Mouse (Mus musculus) lung, postnatal 0 days (tissue): ENCODE measurements around the gene Zbp1. TPM values are rescaled to one million over a fixed set of nuclear protein-coding genes. Genes with fewer than 3 reads are reported as not detected.

Source experiments
- ATAC-seq: fragments of 200-750 bp; cut with Nextera tagmentation; 2 replicates; pipeline ENCODE4 v1.8.0; 2017; ENCODE audit warnings: moderate library complexity
- DNase-seq: peaks from one replicate; pipeline ENCODE4 v3.0.0-alpha.2; 2016; ENCODE audit warnings: low spot score
- H3K27ac ChIP-seq: fragments of 300-500 bp; sonication (generic); 2 replicates; pipeline ENCODE4 v1.5.1; 2014; ENCODE audit warnings: antibody characterized with exemption, mild to moderate bottlenecking, low read length, mixed read lengths
- H3K27me3 ChIP-seq: fragments of 300-500 bp; sonication (generic); replicated peaks from 2 replicates; pipeline ENCODE4 v1.6.1; 2014; ENCODE audit warnings: low read length, mixed read lengths; ENCODE audit not compliant: insufficient read depth
- H3K36me3 ChIP-seq: fragments of 300-500 bp; sonication (generic); 2 replicates; pipeline ENCODE4 v1.6.1; 2014; ENCODE audit warnings: low read length, mixed read lengths; ENCODE audit not compliant: insufficient read depth
- H3K4me1 ChIP-seq: fragments of 300-500 bp; sonication (generic); 2 replicates; pipeline ENCODE4 v1.6.1; 2014; ENCODE audit warnings: antibody characterized with exemption, low read depth, low read length, mixed read lengths; ENCODE audit not compliant: insufficient read depth
- H3K4me2 ChIP-seq: fragments of 300-500 bp; sonication (generic); replicated peaks from 2 replicates; pipeline ENCODE4 v1.6.1; 2014; ENCODE audit warnings: low read depth, mild to moderate bottlenecking, low read length, moderate library complexity, mixed read lengths
- H3K4me3 ChIP-seq: fragments of 300-500 bp; sonication (generic); 2 replicates; pipeline ENCODE4 v1.5.1; 2014; ENCODE audit warnings: low read depth, low read length
- H3K9ac ChIP-seq: fragments of 300-500 bp; sonication (generic); replicated peaks from 2 replicates; pipeline ENCODE4 v1.6.1; 2014; ENCODE audit warnings: low read depth, mild to moderate bottlenecking
- H3K9me3 ChIP-seq: fragments of 300-500 bp; sonication (generic); 2 replicates; pipeline ENCODE4 v1.6.1; 2016; ENCODE audit warnings: low read length, mixed read lengths
- CTCF ChIP-seq: IDR thresholded peaks from 2 replicates; pipeline ENCODE4 v1.5.1; 2016; ENCODE audit warnings: antibody characterized with exemption, mild to moderate bottlenecking
- EP300 ChIP-seq: IDR thresholded peaks from 2 replicates; pipeline ENCODE4 v1.6.1; 2016; ENCODE audit warnings: antibody characterized with exemption, mild to moderate bottlenecking, control low read depth
- WGBS: fragments of 180-500 bp; shearing (Covaris S2); extraction: QIAGEN DNeasy Blood & Tissue Kit; methylation state at CpG from one replicate; pipeline ENCODE4 v1.1.7; 2014; 5-methylcytosine and 5-hydroxymethylcytosine counted together
- polyA plus RNA-seq: library from polyadenylated mRNA; unstranded; fragments of >200 nt; fragmentation: Nextera tagmentation; extraction: Ambion mirVana; gene quantifications from 2 replicates; pipeline ENCODE4 v1.2.1, GENCODE M21; 2015

The Zbp1 gene
- polyA plus RNA-seq, 1 experiment from 2014 or later, result 2.5 TPM

DNA sequence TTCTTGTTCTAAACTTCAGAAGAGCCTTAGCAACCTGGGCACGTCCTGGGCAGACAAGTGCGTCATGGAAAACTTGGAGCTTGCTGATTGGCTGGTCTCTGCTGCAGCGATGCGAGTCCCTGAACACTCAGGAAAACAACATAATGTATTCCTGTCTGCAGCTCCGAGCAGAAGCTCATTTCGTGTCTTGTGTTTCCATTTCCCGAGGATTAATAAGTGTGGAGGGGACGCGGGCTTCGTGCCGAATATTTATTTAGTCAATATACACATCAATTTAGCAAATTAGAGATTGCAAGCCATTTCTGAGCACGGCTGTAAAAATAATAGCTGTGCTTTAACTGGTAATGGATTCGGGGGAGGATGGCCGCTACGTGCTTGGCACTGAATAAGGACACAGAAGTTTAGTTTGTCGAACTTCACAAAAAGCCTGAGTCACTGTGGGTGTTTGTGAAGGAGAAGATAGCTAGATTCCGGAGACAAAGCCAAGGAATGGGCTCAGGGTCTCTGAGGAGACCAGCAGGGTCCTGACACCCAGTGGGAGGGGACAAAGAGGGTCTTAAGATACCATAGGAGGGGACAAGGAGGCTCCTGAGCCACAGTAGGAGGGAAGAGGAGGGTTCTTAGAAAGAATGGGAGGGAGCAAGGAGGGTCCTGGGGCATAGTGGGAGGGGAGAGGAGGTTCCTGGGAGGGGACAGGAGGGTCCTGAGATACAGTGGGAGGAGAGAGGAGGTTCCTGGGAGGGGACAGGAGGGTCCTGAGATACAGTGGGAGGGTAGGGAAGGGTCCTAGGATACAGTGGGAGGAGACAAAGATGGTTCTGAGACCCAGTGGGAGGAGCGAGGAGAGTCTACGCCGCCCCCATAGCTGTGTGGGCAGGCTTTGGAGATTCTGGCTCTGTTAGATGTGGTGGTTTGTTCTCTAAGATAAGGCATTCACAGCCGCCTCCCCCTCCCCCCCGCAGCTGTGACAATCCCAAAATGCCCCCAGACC, 44.9 kb downstream of the Zbp1 start:
- DNase-seq, result peak; percentile 77
- 6% methylated on average over 22 of the region's 22 CpGs for WGBS
- Histone ChIP-seq H3K9ac (peak overlapping the region; percentile 30), H3K27me3 (0 out of 2 replicates have a peak, but pooled peaks cover 10% of the 10 kb centered on the region), H3K36me3 (no peaks in the 10 kb centered on the region), H3K4me2 (peak overlapping the region; percentile 51), H3K27ac (peak overlapping the region; percentile 80), H3K9me3 (no peaks in the 10 kb centered on the region), H3K4me1 (peaks cover 4% of the 10 kb centered on the region), H3K4me3 (no peak overlapping the region; the same call in 1 of the 2 replicates)
- peak; percentile 81 for ATAC-seq
- TF ChIP-seq CTCF (no peak), EP300 (no peak)

DNA sequence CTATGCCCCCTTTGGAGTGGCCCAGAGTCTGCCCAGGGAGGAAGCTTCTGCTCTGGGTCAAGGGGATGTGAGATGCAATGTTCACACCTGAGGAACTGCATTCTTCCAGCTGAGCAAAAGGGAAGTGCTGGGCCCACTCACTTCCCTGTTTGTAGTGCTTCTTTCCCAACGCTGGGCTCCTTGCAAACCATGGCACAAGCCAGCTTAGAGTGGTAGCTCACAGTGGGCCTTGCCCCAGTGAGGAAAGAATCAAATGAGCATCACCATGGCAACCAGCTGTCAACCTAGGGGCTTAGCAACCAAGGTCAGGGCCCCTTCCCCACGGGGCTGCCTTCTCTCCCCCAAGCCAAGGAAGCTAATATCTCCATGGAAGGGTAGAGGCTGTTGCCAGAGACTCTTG, 45.7 kb downstream of the Zbp1 start:
- H3K36me3 ChIP-seq, result no peaks in the 10 kb centered on the region
- no peak overlapping the region for H3K4me3 ChIP-seq
- TF ChIP-seq CTCF (no peak), EP300 (no peak)
- no peaks in the 10 kb centered on the region for H3K9me3 ChIP-seq
- H3K4me1 ChIP-seq, result peaks cover 4% of the 10 kb centered on the region
- H3K4me2 ChIP-seq, result 0 out of 2 replicates have a peak overlapping the region, but pooled peaks have one; percentile 51
- H3K9ac ChIP-seq, result no peak overlapping the region
- H3K27me3 ChIP-seq, result 0 out of 2 replicates have a peak, but pooled peaks cover 10% of the 10 kb centered on the region
- DNase-seq, result peak; percentile 45
- H3K27ac ChIP-seq, result peak overlapping the region; percentile 63
- 35% methylated on average over 2 of the region's 2 CpGs for WGBS
- peak; percentile 32 for ATAC-seq

DNA sequence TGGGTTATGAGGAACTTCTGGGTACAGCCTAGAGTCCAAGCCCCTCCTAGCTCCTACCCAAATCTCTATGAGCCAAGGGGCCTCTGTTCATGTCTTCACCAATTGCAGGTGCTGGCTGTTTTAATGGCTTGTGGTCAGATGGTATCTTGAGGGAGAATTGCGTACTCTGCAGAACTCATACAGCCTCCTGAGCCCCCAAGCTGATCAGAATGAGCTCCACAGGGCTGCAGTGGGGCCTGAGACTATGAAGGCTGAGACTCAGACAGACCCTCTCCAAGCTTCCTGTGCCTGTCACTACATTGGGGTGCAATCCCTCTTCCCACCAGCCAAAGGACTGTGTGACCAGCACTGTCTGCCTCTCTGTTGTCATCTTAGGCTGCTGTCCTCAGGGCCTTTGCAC, 46.3 kb downstream of the Zbp1 start:
- Histone ChIP-seq H3K36me3 (no peaks in the 10 kb centered on the region), H3K27me3 (0 out of 2 replicates have a peak, but pooled peaks cover 10% of the 10 kb centered on the region), H3K4me1 (peaks cover 4% of the 10 kb centered on the region), H3K27ac (no peak overlapping the region), H3K4me2 (no peak overlapping the region), H3K9ac (no peak overlapping the region), H3K4me3 (no peak overlapping the region), H3K9me3 (no peaks in the 10 kb centered on the region)
- no peak for TF ChIP-seq EP300
- ATAC-seq (no peak), DNase-seq (no peak)
- 86% methylated on average over 1 of the region's 1 CpGs for WGBS

DNA sequence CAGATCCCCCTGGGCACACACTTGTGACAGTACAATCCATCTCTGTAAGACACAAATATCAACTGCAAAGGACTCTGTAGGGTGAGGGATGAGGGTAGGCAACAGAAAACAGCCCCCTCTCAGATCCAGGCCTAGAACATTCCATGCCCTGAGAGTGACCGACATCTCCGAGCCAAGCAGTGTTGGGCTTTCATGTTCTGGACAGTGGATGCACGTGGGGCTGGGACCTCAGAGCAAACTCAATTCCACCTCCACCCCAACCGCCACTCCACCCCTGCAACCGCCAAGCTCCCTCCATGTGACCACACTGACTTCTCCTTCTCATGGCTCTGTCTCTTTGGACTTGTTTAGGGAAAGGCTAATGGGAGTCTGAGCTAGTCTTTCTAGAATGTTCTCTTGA, 46.8 kb downstream of the Zbp1 start:
- Histone ChIP-seq H3K4me2 (no peak overlapping the region), H3K4me1 (peaks cover 4% of the 10 kb centered on the region), H3K36me3 (no peaks in the 10 kb centered on the region), H3K4me3 (no peak overlapping the region), H3K9ac (no peak overlapping the region), H3K27me3 (0 out of 2 replicates have a peak, but pooled peaks cover 10% of the 10 kb centered on the region), H3K27ac (no peak overlapping the region), H3K9me3 (no peaks in the 10 kb centered on the region)
- WGBS, result 66% methylated on average over 5 of the region's 5 CpGs
- no peak for TF ChIP-seq EP300
- no peak for TF ChIP-seq CTCF
- ATAC-seq (no peak), DNase-seq (no peak)

GRCm38 (mm10) chr2:173171470-173171869, 47.3 kb downstream of the Zbp1 start:
- H3K4me1 ChIP-seq, result peaks cover 4% of the 10 kb centered on the region
- TF ChIP-seq EP300 (no peak), CTCF (no peak)
- ATAC-seq, result no peak
- H3K4me2 ChIP-seq, result peak overlapping the region; percentile 36
- H3K36me3 ChIP-seq, result no peaks in the 10 kb centered on the region
- H3K9ac ChIP-seq, result no peak overlapping the region
- H3K27ac ChIP-seq, result no peak overlapping the region
- H3K9me3 ChIP-seq, result no peaks in the 10 kb centered on the region
- H3K27me3 ChIP-seq, result 0 out of 2 replicates have a peak, but pooled peaks cover 10% of the 10 kb centered on the region
- peak; percentile 30 for DNase-seq
- H3K4me3 ChIP-seq, result no peak overlapping the region
- WGBS, result 3% methylated on average over 28 of the region's 30 CpGs

- Histone ChIP-seq H3K27ac (no peak overlapping the region), H3K27me3 (0 out of 2 replicates have a peak, but pooled peaks cover 10% of the 10 kb centered on the region), H3K36me3 (no peaks in the 10 kb centered on the region), H3K4me1 (peaks cover 4% of the 10 kb centered on the region), H3K9ac (no peak overlapping the region), H3K4me3 (no peak overlapping the region), H3K4me2 (no peak overlapping the region), H3K9me3 (no peaks in the 10 kb centered on the region)
- 46% methylated on average over 2 of the region's 2 CpGs for WGBS
- TF ChIP-seq EP300, result no peak
- TF ChIP-seq CTCF, result peak; percentile 67
- DNase-seq (peak; percentile 42), ATAC-seq (no peak)
Observed at GRCm38 (mm10) chr2:173170715-173171114, 48.0 kb downstream of the Zbp1 start.
